Mouse (Mus musculus): Measurements from ENCODE around the gene Olfml2a. TPM values are rescaled to one million over a fixed set of nuclear protein-coding genes. Genes with fewer than 3 reads are reported as not detected.

Gene Olfml2a
- total RNA-seq (2014; fragmentation: Nextera tagmentation) (not detected in 2 replicates), total RNA-seq (2017) (0.05 and 0.12 TPM in 2 replicates), polyA plus RNA-seq (2012) (not detected in 2 replicates)

GRCm38 (mm10) chr2:38931851-38932667 is at the start of gene Olfml2a:
Gene Olfml2a, plus strand, starts transcription at chr2:38931978.
- ATAC-seq (ENCODE audit: extremely low read depth, insufficient number of reproducible peaks, low FRiP score, poor library complexity, severe bottlenecking) (no peak), DNase-seq (ENCODE audit: low spot score) (no peak)
- Histone ChIP-seq H3K4me1 (ENCODE audit: insufficient read depth, low read depth, low read length) (peaks cover 10% of the 10 kb centered on the region; the same call in 1 of the 2 replicates), H3K36me3 (replicated peaks) (no peaks in the 10 kb centered on the region), H3K27me3 (ENCODE audit: insufficient read depth, low read length) (peaks cover 58% of the 10 kb centered on the region), H3K9me3 (replicated peaks) (no peaks in the 10 kb centered on the region), H3K4me3 (ENCODE audit: low read depth, low read length) (peak within 1 kb of the TSS; percentile 30; the same call in 1 of the 2 replicates)
- no peak for TF ChIP-seq GATA2 (IDR thresholded peaks at IDR 0.05; ENCODE audit: borderline replicate concordance, low read depth, low read length)
- TF ChIP-seq GATA1 (IDR thresholded peaks at IDR 0.05; ENCODE audit: borderline replicate concordance, low read length): no peak
- no peak for TF ChIP-seq TAL1 (conservative IDR thresholded peaks at IDR 0.05; ENCODE audit: low read depth, low read length)
- no peak for TF ChIP-seq CTCF (IDR thresholded peaks at IDR 0.05; ENCODE audit: low read depth, low read length)
- TF ChIP-seq POLR2AphosphoS5 (IDR thresholded peaks at IDR 0.05; ENCODE audit: insufficient replicate concordance, low read depth, low read length): no peak

- DNase-seq (ENCODE audit: low spot score) (no peak), ATAC-seq (ENCODE audit: extremely low read depth, insufficient number of reproducible peaks, low FRiP score, poor library complexity, severe bottlenecking) (no peak)
- no peaks in the 10 kb centered on the region for H3K27me3 ChIP-seq (ENCODE audit: insufficient read depth, low read length)
- H3K9me3 ChIP-seq (replicated peaks): no peaks in the 10 kb centered on the region
- H3K4me1 ChIP-seq (ENCODE audit: insufficient read depth, low read depth, low read length): peaks cover 3% of the 10 kb centered on the region; the same call in 1 of the 2 replicates
- TF ChIP-seq POLR2AphosphoS5 (IDR thresholded peaks at IDR 0.05; ENCODE audit: insufficient replicate concordance, low read depth, low read length) (no peak), GATA1 (IDR thresholded peaks at IDR 0.05; ENCODE audit: borderline replicate concordance, low read length) (no peak), TAL1 (conservative IDR thresholded peaks at IDR 0.05; ENCODE audit: low read depth, low read length) (no peak), CTCF (IDR thresholded peaks at IDR 0.05; ENCODE audit: low read depth, low read length) (no peak), GATA2 (IDR thresholded peaks at IDR 0.05; ENCODE audit: borderline replicate concordance, low read depth, low read length) (no peak)
- no peaks in the 10 kb centered on the region for H3K36me3 ChIP-seq (replicated peaks)
- no peak overlapping the region for H3K4me3 ChIP-seq (ENCODE audit: low read depth, low read length)
Observed at GRCm38 (mm10) chr2:38902866-38903265, 28.9 kb upstream of the Olfml2a start.

DNA sequence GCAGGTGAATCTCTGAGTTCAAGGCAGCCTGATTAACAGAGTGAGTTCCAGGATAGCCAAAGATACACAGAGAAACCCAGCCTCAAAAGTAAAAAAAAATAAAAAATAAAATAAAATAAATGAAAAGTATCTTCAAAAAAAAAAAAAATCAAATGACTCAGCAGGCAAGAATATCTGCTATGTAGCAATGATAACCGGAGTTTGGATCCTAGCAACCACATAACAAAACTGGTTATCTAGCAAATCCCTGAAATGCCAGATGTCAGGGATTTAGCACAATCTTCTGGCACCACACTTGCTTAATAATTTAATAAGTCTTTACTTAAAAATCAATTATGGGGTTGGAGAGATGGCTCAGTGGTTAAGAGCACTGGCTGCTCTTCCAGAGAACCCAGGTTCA is 27.5 kb upstream of the Olfml2a start:
- TF ChIP-seq POLR2AphosphoS5 (IDR thresholded peaks at IDR 0.05; ENCODE audit: insufficient replicate concordance, low read depth, low read length) (no peak), GATA2 (IDR thresholded peaks at IDR 0.05; ENCODE audit: borderline replicate concordance, low read depth, low read length) (no peak), CTCF (IDR thresholded peaks at IDR 0.05; ENCODE audit: low read depth, low read length) (no peak), GATA1 (IDR thresholded peaks at IDR 0.05; ENCODE audit: borderline replicate concordance, low read length) (no peak), TAL1 (conservative IDR thresholded peaks at IDR 0.05; ENCODE audit: low read depth, low read length) (no peak)
- Histone ChIP-seq H3K4me1 (ENCODE audit: insufficient read depth, low read depth, low read length) (peaks cover 3% of the 10 kb centered on the region; the same call in 1 of the 2 replicates), H3K4me3 (ENCODE audit: low read depth, low read length) (no peak overlapping the region), H3K27me3 (ENCODE audit: insufficient read depth, low read length) (no peaks in the 10 kb centered on the region), H3K9me3 (replicated peaks) (no peaks in the 10 kb centered on the region), H3K36me3 (replicated peaks) (no peaks in the 10 kb centered on the region)
- DNase-seq (ENCODE audit: low spot score): no peak
- ATAC-seq (ENCODE audit: extremely low read depth, insufficient number of reproducible peaks, low FRiP score, poor library complexity, severe bottlenecking): no peak

- no peak overlapping the region for H3K4me3 ChIP-seq (ENCODE audit: low read depth, low read length)
- no peaks in the 10 kb centered on the region for H3K9me3 ChIP-seq (replicated peaks)
- no peaks in the 10 kb centered on the region for H3K36me3 ChIP-seq (replicated peaks)
- ATAC-seq (ENCODE audit: extremely low read depth, insufficient number of reproducible peaks, low FRiP score, poor library complexity, severe bottlenecking) (no peak), DNase-seq (ENCODE audit: low spot score) (no peak)
- TF ChIP-seq CTCF (IDR thresholded peaks at IDR 0.05; ENCODE audit: low read depth, low read length): no peak
- no peak for TF ChIP-seq POLR2AphosphoS5 (IDR thresholded peaks at IDR 0.05; ENCODE audit: insufficient replicate concordance, low read depth, low read length)
- TF ChIP-seq TAL1 (conservative IDR thresholded peaks at IDR 0.05; ENCODE audit: low read depth, low read length): no peak
- H3K27me3 ChIP-seq (ENCODE audit: insufficient read depth, low read length): no peaks in the 10 kb centered on the region
- peaks cover 3% of the 10 kb centered on the region; the same call in 1 of the 2 replicates for H3K4me1 ChIP-seq (ENCODE audit: insufficient read depth, low read depth, low read length)
Observed at GRCm38 (mm10) chr2:38906097-38906496, 25.7 kb upstream of the Olfml2a start.

DNA sequence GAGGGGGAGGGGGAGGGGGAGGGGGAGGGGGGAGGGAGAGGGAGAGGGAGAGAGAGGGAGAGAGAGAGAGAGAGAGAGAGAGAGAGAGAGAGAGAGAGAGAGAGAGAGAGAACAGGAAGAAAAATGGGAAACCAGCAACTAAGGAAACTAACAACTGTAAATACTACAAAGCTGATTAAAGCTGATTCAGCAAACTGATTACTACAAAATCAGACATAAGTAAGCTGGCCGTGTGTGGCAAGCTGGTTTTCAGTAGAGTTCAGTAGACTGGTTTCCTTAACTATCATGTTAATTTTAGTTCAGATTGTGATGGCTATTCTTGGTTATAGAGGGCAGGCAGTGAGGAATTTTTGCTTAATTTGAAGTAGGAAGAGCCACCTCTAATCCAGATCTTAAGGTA is 23.2 kb upstream of the Olfml2a start:
- H3K9me3 ChIP-seq (replicated peaks): no peaks in the 10 kb centered on the region
- H3K4me3 ChIP-seq (ENCODE audit: low read depth, low read length): no peak overlapping the region
- TF ChIP-seq POLR2AphosphoS5 (IDR thresholded peaks at IDR 0.05; ENCODE audit: insufficient replicate concordance, low read depth, low read length) (no peak), CTCF (IDR thresholded peaks at IDR 0.05; ENCODE audit: low read depth, low read length) (no peak), TAL1 (conservative IDR thresholded peaks at IDR 0.05; ENCODE audit: low read depth, low read length) (no peak), GATA1 (IDR thresholded peaks at IDR 0.05; ENCODE audit: borderline replicate concordance, low read length) (no peak), GATA2 (IDR thresholded peaks at IDR 0.05; ENCODE audit: borderline replicate concordance, low read depth, low read length) (no peak)
- ATAC-seq (ENCODE audit: extremely low read depth, insufficient number of reproducible peaks, low FRiP score, poor library complexity, severe bottlenecking) (no peak), DNase-seq (ENCODE audit: low spot score) (no peak)
- no peaks in the 10 kb centered on the region for H3K4me1 ChIP-seq (ENCODE audit: insufficient read depth, low read depth, low read length)
- no peaks in the 10 kb centered on the region for H3K27me3 ChIP-seq (ENCODE audit: insufficient read depth, low read length)
- H3K36me3 ChIP-seq (replicated peaks): no peaks in the 10 kb centered on the region

- no peak overlapping the region for H3K4me3 ChIP-seq (ENCODE audit: low read depth, low read length)
- H3K9me3 ChIP-seq (replicated peaks): no peaks in the 10 kb centered on the region
- TF ChIP-seq TAL1 (conservative IDR thresholded peaks at IDR 0.05; ENCODE audit: low read depth, low read length) (no peak), GATA1 (IDR thresholded peaks at IDR 0.05; ENCODE audit: borderline replicate concordance, low read length) (no peak), GATA2 (IDR thresholded peaks at IDR 0.05; ENCODE audit: borderline replicate concordance, low read depth, low read length) (no peak), CTCF (IDR thresholded peaks at IDR 0.05; ENCODE audit: low read depth, low read length) (no peak), POLR2AphosphoS5 (IDR thresholded peaks at IDR 0.05; ENCODE audit: insufficient replicate concordance, low read depth, low read length) (no peak)
- no peak for ATAC-seq (ENCODE audit: extremely low read depth, insufficient number of reproducible peaks, low FRiP score, poor library complexity, severe bottlenecking)
- no peaks in the 10 kb centered on the region for H3K27me3 ChIP-seq (ENCODE audit: insufficient read depth, low read length)
- DNase-seq (ENCODE audit: low spot score): no peak
- H3K4me1 ChIP-seq (ENCODE audit: insufficient read depth, low read depth, low read length): no peaks in the 10 kb centered on the region; the same call in 1 of the 2 replicates
- H3K36me3 ChIP-seq (replicated peaks): no peaks in the 10 kb centered on the region
Observed at GRCm38 (mm10) chr2:38914517-38914916, 17.3 kb upstream of the Olfml2a start.

Data from G1E (cell line).